Mouse (Mus musculus) kidney, adult 2 months (tissue): Measurements from ENCODE around the gene Ube2o.

Experiments used
- CTCF ChIP-seq: fragments of 200-500 bp; conservative IDR thresholded peaks from 2 replicates; pipeline ENCODE4 v1.5.1; 2011; ENCODE audit warnings: low read depth, mild to moderate bottlenecking, control low read depth, low read length, moderate library complexity, mixed read lengths; ENCODE audit not compliant: insufficient read depth, insufficient read length
- POLR2A ChIP-seq: fragments of 200-500 bp; IDR thresholded peaks from one replicate; pipeline ENCODE4 v1.6.1; 2011; ENCODE audit warnings: low read depth, low read length, control low read depth

- TF ChIP-seq CTCF (no peak), POLR2A (no peak)
Measured at GRCm38 (mm10) chr11:116616438-116617118, 35.3 kb upstream of the Ube2o start.
